Mouse (Mus musculus): ENCODE measurements around the gene Ppa2.

DNA sequence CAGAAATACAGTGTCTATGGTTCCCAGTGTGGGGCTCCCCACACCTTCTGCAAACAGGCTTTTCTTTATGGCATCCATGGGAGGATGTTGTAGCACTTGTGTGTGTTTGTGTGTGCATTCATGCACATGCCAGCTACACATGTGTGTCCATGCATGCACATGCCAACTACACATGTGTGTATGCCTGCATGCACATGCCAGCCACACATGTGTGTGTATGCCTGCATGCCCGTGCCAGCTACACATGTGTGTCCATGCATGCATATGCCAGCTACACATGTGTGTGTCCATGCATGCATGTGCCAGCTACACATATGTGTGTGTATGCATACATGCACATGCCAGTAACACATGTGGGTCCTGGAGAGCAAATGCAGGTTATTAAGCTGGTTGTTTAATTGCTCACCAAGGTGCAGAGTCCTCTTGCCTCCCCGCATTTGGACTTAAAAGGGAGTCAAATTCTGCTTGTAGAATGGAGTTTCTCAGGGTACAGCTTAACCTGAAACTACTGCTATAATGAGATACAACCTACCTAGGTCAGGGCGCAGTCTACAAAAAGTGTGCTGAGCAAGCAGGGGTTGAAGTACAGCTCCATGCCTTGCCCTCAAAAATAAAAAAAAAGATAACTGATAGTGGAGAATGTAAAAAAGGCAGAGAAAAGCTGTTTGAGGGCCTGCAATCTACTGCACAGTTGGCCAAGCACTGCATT, 3.7 kb downstream of the Ppa2 start:
- no peak for TF ChIP-seq CTCF (IDR thresholded peaks at IDR 0.05; ENCODE audit: low read depth, low read length)
- TF ChIP-seq TAL1 (conservative IDR thresholded peaks at IDR 0.05; ENCODE audit: low read depth, low read length): no peak
- TF ChIP-seq GATA1 (IDR thresholded peaks at IDR 0.05; ENCODE audit: borderline replicate concordance, low read length): no peak
- TF ChIP-seq POLR2AphosphoS5 (IDR thresholded peaks at IDR 0.05; ENCODE audit: insufficient replicate concordance, low read depth, low read length): peak; percentile 75; the same call in 1 of the 2 replicates
- TF ChIP-seq GATA2 (IDR thresholded peaks at IDR 0.05; ENCODE audit: borderline replicate concordance, low read depth, low read length): no peak

Measured in G1E (cell line).